Mouse (Mus musculus) large intestine, adult 2 months (tissue): Measurements from ENCODE around the gene Vwa2. TPM values are rescaled to one million over a fixed set of nuclear protein-coding genes. Genes with fewer than 3 reads are reported as not detected.

Experiments
- DNase-seq: peaks from one replicate; pipeline ENCODE4 v3.0.0-alpha.2; 2012; ENCODE audit warnings: low read depth, low spot score
- WGBS: fragments of 180-500 bp; shearing (Covaris S2); methylation state at CpG from one replicate; pipeline ENCODE4 v1.1.7; 2018; 5-methylcytosine and 5-hydroxymethylcytosine counted together
- polyA plus RNA-seq: library from polyadenylated mRNA; depleted of rRNA; stranded (reverse); fragments of >200 nt; gene quantifications from 2 replicates; pipeline ENCODE4 v1.2.3, GENCODE M21; 2012

Gene Vwa2
- polyA plus RNA-seq, 1 experiment, result 0.73 TPM

GRCm38 (mm10) chr19:56905395-56905794 lies 31.3 kb downstream of the Vwa2 start:
- DNase-seq, result no peak
- WGBS, result 77% methylated on average over 7 of the region's 7 CpGs

DNA sequence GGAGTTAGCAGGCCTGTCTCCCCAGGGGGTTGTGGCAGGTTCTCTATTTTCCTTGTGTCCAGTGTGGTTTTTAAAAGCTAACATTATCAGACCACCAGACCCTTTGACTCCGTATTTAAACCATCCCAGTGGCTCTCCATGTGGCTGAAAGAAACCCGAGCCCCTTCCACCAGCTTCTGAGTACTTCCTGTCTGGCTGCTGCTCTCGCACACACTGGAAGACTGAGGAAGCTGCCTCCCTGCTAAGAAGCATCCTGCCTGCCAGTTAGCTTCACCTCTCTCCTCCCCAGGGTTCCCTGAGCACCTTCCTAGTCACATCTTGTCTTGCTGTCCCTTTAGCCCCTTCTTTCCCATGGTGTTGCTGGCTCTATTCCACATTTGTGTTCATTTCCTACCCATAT lies 33.8 kb downstream of the Vwa2 start:
- WGBS, result 59% methylated on average over 3 of the region's 3 CpGs
- no peak for DNase-seq

- WGBS, result 68% methylated on average over 17 of the region's 17 CpGs
- DNase-seq, result no peak
Measured at GRCm38 (mm10) chr19:56908472-56909270, 34.6 kb downstream of the Vwa2 start.

DNA sequence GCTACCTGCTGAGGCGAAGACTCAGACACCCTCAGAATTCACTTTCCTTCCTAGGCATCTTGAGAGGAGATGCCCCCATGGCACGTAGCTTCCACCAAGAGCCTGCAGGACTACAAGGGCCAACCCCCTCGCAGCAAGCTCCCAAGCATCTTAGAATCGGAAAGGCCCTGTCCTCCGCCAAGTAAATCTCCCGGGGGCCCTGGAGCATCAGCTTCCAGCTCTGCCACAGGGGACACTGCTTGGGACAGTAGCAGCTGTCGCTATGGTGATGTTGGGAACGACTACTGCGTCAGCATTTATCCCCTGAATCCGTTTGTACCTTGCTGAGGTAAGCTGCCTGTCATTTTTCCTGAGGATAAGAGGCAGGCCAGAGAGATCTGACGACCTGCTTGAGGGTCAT lies 36.5 kb downstream of the Vwa2 start:
- 83% methylated on average over 11 of the region's 11 CpGs for WGBS

GRCm38 (mm10) chr19:56913761-56914160 lies 39.7 kb downstream of the Vwa2 start:
- WGBS, result 44% methylated on average over 4 of the region's 4 CpGs
- no peak for DNase-seq

More for the DNA sequence above, 36.5 kb downstream of the Vwa2 start:
- DNase-seq, result no peak

GRCm38 (mm10) chr19:56914658-56915057 lies 40.6 kb downstream of the Vwa2 start:
- DNase-seq, result no peak
- WGBS, result 98% methylated on average over 3 of the region's 3 CpGs

DNA sequence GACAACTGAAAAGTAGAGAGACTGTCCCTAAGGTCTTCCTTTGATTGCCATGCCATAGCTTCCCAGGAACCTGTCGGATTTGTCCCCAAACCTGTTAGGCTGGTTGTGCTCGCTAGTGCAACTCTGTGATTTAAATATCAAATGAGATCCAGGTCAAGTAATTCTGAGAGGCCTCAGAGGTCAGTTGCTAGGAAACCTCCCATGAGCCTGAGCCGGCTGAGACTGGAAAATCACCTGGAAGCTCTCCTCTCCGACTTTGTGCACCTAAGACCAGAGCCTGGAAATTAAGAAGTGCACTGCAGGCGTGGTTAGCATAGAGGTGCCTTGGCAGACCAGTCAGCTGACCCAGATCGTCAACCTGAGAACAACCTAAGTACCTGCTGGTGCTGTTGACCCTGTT lies 41.0 kb downstream of the Vwa2 start:
- 28% methylated on average over 6 of the region's 6 CpGs for WGBS
- peak; percentile 72 for DNase-seq

GRCm38 (mm10) chr19:56919628-56920027 lies 45.6 kb downstream of the Vwa2 start:
- WGBS, result 24% methylated on average over 7 of the region's 7 CpGs
- DNase-seq, result peak; percentile 82

DNA sequence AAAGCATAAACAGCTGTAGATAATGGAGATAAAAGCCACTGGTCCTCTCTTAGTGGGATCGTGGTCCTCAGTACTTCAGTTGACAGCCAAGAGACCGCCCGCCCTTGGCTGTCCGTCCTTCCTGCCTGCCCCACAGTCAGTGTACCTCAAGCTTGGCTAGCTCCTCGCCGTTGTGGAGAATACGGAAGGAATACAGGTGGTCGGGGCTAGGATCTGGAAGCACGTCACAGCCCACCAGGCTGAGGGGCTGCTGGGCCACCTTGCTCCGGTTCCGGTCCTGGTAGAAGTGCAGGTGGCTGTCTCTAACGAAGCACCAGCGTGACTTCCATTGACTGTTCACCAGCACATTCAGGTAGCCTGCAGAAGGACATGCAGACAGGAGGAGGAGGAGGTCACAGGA lies 46.2 kb downstream of the Vwa2 start:
- 89% methylated on average over 13 of the region's 13 CpGs for WGBS
- no peak for DNase-seq

DNA sequence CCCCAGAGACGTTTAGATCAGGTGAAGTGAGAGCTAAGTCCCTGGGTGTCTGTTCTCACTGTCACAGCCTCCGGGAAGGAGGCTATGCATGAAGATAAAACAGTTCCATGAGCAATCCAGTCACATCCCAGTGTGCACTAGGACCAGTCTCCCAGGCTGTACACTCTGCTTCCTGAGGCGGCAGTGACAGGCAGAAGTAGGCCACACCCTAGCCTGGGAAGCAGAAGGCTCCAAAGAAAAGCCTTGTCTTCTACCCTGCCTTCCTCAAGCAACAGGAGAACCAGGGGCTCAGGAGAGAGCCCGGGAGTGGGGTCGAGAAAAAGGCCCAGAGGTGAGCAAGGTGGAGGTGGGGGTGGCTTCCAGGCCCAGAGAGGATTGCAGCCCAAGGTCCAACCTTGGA lies 47.7 kb downstream of the Vwa2 start:
- 49% methylated on average over 5 of the region's 5 CpGs for WGBS

DNA sequence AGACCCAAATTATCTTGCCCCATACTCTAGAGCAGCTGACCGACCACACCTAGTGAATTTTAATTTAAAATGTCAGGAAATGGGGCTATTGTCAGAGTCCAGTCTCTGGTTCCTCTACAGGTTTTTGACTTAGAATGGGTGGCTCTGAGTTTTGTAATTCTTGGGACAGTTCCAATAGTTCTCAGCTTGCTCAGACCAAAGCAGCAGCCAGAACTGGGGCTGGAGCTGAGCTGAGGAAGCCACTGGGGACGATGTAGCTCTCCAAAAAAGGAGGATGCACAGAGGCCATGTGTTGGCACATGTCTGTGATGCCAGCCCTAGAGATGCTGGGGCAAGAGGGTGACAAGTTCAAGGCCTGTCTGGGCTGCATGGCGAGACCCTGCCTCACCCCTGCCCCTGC lies 55.3 kb downstream of the Vwa2 start:
- WGBS, result 59% methylated on average over 3 of the region's 3 CpGs
- DNase-seq, result no peak

More for the DNA sequence above, 47.7 kb downstream of the Vwa2 start:
- no peak for DNase-seq

DNA sequence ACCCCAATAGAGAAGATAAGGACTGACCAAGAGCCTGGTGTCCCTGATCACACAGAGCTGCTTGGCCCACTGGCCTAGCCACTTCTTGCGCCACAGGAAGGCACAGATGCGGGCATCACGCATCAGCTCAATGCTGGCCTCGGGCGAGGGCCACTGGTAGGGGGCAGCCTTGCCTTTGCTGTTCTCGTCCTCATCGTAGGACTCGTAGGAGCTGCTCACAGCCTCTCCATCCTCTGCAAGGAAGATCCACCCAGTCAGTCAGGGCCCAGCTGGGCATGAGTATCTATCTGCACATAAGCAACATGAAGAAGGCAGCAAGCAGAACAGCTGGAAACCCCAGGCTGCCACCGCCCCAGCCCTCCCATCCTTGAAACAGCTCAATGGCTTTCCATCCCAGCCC lies 56.0 kb downstream of the Vwa2 start:
- WGBS, result 77% methylated on average over 9 of the region's 9 CpGs
- DNase-seq, result no peak

- no peak for DNase-seq
- 64% methylated on average over 3 of the region's 3 CpGs for WGBS
Measured at GRCm38 (mm10) chr19:56933800-56934199, 59.8 kb downstream of the Vwa2 start.

DNA sequence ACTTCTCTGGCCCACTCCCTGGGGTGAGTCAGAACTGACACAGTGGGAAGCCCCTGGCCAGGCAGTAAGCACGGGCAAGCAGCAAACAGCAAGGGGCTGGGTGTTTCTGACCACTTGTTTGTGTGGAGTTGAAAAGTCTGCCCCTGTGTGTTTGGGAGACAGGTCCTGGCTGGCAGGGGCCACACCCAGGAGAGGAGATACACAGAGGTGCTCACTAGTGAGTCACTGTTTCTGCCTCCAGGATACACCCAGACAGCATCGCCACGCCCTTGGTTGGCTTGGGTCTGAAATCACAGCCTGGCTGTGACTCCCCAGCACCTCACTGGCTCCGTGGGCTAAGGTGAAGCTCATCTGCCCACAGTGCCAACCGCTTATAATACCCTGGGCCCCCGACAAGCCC lies 61.1 kb downstream of the Vwa2 start:
- no peak for DNase-seq
- 56% methylated on average over 6 of the region's 6 CpGs for WGBS

GRCm38 (mm10) chr19:56935777-56936176 lies 61.7 kb downstream of the Vwa2 start:
- no peak for DNase-seq
- 92% methylated on average over 7 of the region's 7 CpGs for WGBS

- WGBS, result 93% methylated on average over 8 of the region's 8 CpGs
Measured at GRCm38 (mm10) chr19:56936253-56936652, 62.2 kb downstream of the Vwa2 start.

DNA sequence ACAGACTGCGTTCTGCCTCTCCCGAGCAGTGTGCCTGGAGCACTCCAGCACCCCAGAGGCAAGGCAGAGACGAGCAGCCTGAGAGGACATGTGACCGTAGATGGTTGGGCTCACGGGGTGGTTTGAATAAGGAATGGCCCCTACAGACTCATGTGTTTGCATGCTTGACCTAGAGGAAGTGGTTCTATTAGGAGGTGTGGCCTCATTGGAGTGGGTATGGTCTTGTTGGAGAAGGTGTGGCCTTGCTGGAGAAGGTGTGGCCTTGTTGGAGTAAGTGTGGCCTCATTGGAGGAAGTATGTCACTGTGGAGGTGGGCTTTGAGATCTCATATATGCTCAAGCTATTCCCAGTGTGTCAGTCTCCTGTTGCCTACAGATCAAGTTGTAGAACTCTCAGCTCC lies 63.9 kb downstream of the Vwa2 start:
- WGBS, result 96% methylated on average over 5 of the region's 5 CpGs
- DNase-seq, result no peak

More at GRCm38 (mm10) chr19:56936253-56936652, 62.2 kb downstream of the Vwa2 start:
- DNase-seq, result no peak

DNA sequence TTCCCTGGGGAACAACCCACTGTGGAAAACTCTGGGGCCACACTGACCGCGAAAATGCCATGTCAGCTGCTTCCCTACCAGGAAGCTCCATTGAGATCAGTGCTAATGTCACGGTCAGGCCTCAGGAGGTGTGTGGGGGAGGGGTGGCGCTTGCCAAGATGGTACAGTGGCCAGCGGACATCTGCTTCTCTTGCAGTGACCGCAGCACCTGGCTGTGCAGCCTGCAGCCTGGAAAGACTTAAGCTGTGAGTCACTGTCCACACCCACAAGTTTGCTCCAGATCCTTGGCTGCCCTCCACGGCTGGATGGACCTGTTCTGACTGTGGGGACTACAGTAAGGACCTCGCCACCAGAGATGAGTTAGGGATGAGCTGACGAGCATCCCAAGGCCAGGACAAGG lies 65.8 kb downstream of the Vwa2 start:
- 32% methylated on average over 9 of the region's 9 CpGs for WGBS
- peak; percentile 40 for DNase-seq

GRCm38 (mm10) chr19:56940507-56940906 lies 66.5 kb downstream of the Vwa2 start:
- no peak for DNase-seq
- WGBS, result 71% methylated on average over 11 of the region's 11 CpGs

GRCm38 (mm10) chr19:56942216-56942615 lies 68.2 kb downstream of the Vwa2 start:
- 33% methylated on average over 7 of the region's 7 CpGs for WGBS
- DNase-seq, result peak; percentile 28

DNA sequence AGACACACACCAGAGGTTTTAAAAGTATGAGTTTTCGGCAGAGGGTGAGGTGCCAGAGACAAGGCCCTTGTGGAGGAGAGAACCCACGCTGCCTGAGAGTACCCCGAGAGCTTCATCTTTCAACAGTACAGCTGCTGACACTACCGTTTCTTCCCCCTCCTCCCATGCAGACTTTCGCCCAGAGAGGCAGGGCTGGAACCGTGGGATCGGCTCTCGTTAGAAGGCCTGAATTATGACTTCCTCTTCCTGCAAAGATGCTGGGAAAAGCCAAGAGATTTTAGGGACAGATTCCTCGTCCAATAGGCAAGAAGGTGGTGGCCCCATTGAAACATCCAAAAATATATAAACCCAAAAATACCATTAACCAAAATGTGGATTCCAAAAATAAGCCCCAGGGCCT lies 70.2 kb downstream of the Vwa2 start:
- 55% methylated on average over 9 of the region's 9 CpGs for WGBS
- DNase-seq, result no peak

DNA sequence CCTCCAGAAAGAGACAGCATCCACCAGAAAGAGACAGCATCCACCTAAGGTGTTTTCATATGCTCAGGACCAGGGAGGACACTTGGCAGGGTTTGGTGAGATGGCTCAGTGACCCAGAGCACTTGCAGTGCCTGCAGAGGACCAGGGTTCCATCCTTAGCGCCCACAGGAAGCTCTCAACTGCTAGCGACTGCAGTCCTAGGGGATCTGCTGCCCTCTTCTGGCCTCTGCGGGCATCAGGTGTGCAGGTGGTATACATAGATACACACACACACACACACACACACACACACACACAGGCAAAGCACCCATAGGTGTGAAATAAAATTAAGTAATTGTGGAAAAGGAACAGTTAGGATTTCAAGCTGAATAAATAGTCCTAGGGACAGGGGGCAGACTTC lies 70.8 kb downstream of the Vwa2 start:
- WGBS, result 96% methylated on average over 3 of the region's 3 CpGs
- no peak for DNase-seq
